Mouse (Mus musculus) spleen, adult 2 months (tissue): ENCODE data around the gene Nfix. TPM values are rescaled to one million over a fixed set of nuclear protein-coding genes. Genes with fewer than 3 reads are reported as not detected.

ENCODE experiments used
- DNase-seq, 2 experiments: peaks; one replicate each; pipeline versions ENCODE4 v3.0.0 to v3.0.0-alpha.2; 2012 to 2021; ENCODE audit warnings: low spot score in 2 of 2, low read depth in 1 of 2
- H3K27ac ChIP-seq: fragments of 200-500 bp; 2 replicates; pipeline ENCODE4 v1.5.1; 2012; ENCODE audit warnings: low read length, inconsistent platforms; ENCODE audit not compliant: insufficient read depth
- H3K27me3 ChIP-seq: fragments of 200-500 bp; 2 replicates; pipeline ENCODE4 v1.6.1; 2012; ENCODE audit warnings: mild to moderate bottlenecking, moderate library complexity, low read length, inconsistent platforms; ENCODE audit not compliant: control insufficient read depth, insufficient read depth
- H3K36me3 ChIP-seq: fragments of 200-500 bp; 2 replicates; pipeline ENCODE4 v1.6.1; 2012; ENCODE audit warnings: mild to moderate bottlenecking, low read length, inconsistent platforms; ENCODE audit not compliant: control insufficient read depth, insufficient read depth
- H3K4me1 ChIP-seq: fragments of 200-500 bp; 2 replicates; pipeline ENCODE4 v1.6.1; 2011; ENCODE audit warnings: inconsistent platforms; ENCODE audit not compliant: control insufficient read depth, insufficient read depth, insufficient read length
- H3K4me3 ChIP-seq: fragments of 200-500 bp; 2 replicates; pipeline ENCODE4 v1.5.1; 2011; ENCODE audit warnings: mild to moderate bottlenecking, inconsistent platforms; ENCODE audit not compliant: insufficient read depth, insufficient read length; ENCODE audit errors: extremely low read depth
- CTCF ChIP-seq: fragments of 200-500 bp; IDR thresholded peaks from 2 replicates; pipeline ENCODE4 v1.5.1; 2011; ENCODE audit warnings: mild to moderate bottlenecking, inconsistent platforms; ENCODE audit not compliant: insufficient read depth, insufficient read length, insufficient replicate concordance; ENCODE audit errors: extremely low read depth
- POLR2A ChIP-seq: fragments of 200-500 bp; IDR thresholded peaks from 2 replicates; pipeline ENCODE4 v1.6.1; 2011; ENCODE audit warnings: low read depth, low read length, inconsistent platforms
- WGBS: fragments of 180-500 bp; shearing (Covaris S2); methylation state at CpG from one replicate; pipeline ENCODE4 v1.1.7; 2018; 5-methylcytosine and 5-hydroxymethylcytosine counted together
- polyA plus RNA-seq: library from polyadenylated mRNA; depleted of rRNA; stranded (reverse); fragments of >200 nt; gene quantifications from 2 replicates; pipeline ENCODE4 v1.2.3, GENCODE M21; 2012

The Nfix gene
- polyA plus RNA-seq, 1 experiment: 13.7 TPM

- Histone ChIP-seq H3K27ac (no peak overlapping the region), H3K4me1 (no peaks in the 10 kb centered on the region; the same call in 1 of the 2 replicates), H3K27me3 (peaks cover 7% of the 10 kb centered on the region), H3K36me3 (no peaks in the 10 kb centered on the region), H3K4me3 (no peak overlapping the region)
- 88% methylated on average over 13 of the region's 13 CpGs for WGBS
- TF ChIP-seq POLR2A (no peak), CTCF (no peak)
- DNase-seq: no peak
Measured at GRCm38 (mm10) chr8:84780225-84780555, 20.0 kb downstream of the Nfix start.

DNA sequence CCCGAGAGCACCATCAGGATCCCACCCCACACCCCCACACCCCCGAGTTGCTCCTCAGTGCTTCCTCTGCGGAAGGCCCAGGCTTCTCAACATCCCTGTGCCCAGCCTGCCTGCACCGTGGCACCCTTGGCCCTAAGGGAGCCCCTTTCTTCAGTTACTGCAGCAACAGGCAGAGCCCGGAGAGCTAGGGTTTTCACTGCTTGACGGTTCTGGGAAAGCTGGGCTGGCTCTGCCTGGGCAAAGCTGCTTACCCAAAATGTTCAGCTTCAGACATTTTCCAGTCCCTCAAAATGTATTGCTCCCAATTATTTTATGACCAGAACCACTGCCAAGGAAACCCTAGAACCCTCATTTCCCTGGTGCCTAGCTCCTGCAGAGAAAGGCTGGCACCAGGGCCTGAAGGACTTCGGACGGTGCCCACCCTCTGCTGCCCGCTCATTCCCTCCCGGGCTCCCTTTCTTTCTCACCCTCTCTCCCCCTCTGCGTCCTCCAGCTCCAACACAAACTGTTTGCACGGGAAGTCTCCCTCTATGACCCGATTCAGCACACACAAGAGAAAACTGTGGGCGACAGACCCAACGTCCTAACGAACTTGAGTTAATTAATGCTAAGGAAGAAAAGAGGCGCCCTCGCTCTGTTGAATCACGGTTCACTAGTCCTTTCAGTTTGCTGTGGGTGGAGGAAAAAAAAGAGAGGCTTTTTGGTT lies 20.5 kb downstream of the Nfix start:
- H3K27ac ChIP-seq: no peak overlapping the region
- no peak overlapping the region for H3K4me3 ChIP-seq
- peaks cover 4% of the 10 kb centered on the region for H3K27me3 ChIP-seq
- no peak for TF ChIP-seq POLR2A
- no peak for TF ChIP-seq CTCF
- no peaks in the 10 kb centered on the region; the same call in 1 of the 2 replicates for H3K4me1 ChIP-seq
- DNase-seq: no peak
- H3K36me3 ChIP-seq: no peaks in the 10 kb centered on the region
- 87% methylated on average over 19 of the region's 19 CpGs for WGBS

DNA sequence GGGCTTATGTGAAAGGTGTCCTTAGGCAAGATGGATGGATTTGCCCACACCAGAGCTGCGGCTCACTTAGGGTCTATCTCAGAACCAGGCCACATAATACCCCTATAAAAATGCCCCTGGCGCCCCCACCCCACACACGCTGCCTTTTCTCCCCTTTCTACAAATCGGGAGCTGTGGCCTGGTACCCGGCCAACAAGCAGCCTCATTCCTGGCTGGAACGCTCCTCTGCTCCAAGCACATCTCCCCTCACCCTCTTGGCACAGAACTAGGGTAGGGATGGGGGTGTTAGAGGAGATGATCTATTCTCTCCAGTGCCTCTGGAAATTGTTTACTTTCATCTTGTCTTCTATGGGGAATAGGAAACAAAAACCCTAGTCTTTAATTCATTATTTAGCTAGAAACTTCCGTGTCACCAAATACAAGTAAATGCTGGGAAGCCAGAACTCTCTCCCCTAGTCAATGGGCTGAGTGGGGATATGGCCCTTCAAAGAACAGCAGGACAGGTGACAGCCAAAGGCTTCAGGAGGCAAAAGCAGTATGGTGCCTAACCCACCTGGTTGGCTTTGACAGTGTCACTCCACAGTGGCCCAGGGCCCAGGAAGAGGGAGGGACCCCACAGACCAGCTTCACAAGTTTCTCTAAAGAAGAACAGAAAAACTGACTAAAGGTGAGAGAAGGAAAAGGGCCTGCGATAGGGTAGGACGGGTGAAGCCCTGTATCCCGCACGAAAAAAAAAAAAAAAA lies 21.3 kb downstream of the Nfix start:
- H3K27me3 ChIP-seq: peaks cover 3% of the 10 kb centered on the region; the same call in 1 of the 2 replicates
- WGBS: 91% methylated on average over 11 of the region's 11 CpGs

DNA sequence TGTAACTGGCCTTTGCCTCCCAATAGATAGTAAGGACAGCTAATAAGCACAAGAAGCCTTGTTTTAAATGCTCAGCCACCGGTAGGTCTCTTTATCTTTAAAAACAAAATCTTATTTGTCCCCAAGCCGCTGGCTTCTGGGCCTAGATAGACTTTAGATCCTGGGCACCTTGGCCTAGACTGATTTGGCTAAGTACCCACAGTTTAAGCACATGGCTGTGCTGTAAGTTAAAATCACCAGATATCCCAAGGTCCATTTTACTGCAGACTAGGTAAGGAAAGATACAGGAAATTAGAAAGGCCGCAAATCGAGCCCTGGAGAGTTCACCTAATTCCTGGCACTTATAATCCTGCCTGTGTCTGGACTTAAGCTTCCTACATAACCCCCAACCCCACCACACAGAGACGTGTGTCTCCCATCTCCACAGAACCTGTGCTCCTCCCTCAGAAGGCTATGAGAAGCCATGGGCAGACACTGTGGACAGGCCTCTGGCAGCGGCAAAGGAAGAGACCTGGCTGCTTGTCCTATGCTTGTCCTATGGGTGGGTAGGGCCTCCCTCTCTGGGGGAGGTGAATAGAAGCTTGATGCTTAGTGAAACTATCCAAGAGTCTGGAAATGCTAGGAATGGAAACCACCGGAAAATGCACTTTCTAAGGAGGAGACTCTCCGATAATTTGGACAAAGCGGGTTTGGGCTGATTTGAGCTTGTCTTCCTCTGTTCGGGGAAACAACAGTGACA lies 22.1 kb downstream of the Nfix start:
- TF ChIP-seq CTCF: no peak
- no peak for TF ChIP-seq POLR2A
- H3K36me3 ChIP-seq: no peaks in the 10 kb centered on the region
- H3K4me1 ChIP-seq: no peaks in the 10 kb centered on the region; the same call in none of the 2 replicates
- H3K27me3 ChIP-seq: peaks cover 4% of the 10 kb centered on the region; the same call in 1 of the 2 replicates
- DNase-seq: no peak
- WGBS: 87% methylated on average over 10 of the region's 10 CpGs
- no peak overlapping the region for H3K4me3 ChIP-seq
- no peak overlapping the region for H3K27ac ChIP-seq

More for the DNA sequence above, 21.3 kb downstream of the Nfix start:
- DNase-seq: no peak
- no peak overlapping the region for H3K4me3 ChIP-seq
- no peaks in the 10 kb centered on the region for H3K36me3 ChIP-seq
- no peak overlapping the region; the same call in 1 of the 2 replicates for H3K27ac ChIP-seq
- H3K4me1 ChIP-seq: no peaks in the 10 kb centered on the region; the same call in none of the 2 replicates
- no peak for TF ChIP-seq POLR2A
- TF ChIP-seq CTCF: no peak

DNA sequence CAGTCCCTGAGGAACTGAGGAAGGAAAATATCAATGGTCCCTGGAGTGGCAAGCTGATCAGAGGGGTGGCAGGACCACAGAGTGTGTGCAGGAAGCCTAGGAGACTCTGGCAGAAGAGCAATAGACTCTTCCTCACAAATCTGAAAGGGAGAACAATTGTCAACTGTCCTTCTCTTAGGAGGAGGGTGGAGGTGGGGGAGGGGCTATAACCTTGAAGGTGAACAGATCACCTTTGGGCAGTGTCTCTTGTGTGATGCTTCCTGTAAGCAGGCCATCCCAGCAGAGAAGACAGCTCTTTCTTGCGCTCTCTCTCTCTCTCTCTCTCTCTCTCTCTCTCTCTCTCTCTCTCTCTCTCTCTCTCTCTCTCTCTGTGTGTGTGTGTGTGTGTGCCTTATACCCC lies 23.6 kb downstream of the Nfix start:
- Histone ChIP-seq H3K4me3 (no peak overlapping the region), H3K36me3 (no peaks in the 10 kb centered on the region), H3K27ac (no peak overlapping the region), H3K27me3 (peaks cover 4% of the 10 kb centered on the region; the same call in 1 of the 2 replicates), H3K4me1 (peaks cover 2% of the 10 kb centered on the region)
- no peak for DNase-seq
- 86% methylated on average over 1 of the region's 1 CpGs for WGBS
- TF ChIP-seq POLR2A: no peak
- no peak for TF ChIP-seq CTCF

DNA sequence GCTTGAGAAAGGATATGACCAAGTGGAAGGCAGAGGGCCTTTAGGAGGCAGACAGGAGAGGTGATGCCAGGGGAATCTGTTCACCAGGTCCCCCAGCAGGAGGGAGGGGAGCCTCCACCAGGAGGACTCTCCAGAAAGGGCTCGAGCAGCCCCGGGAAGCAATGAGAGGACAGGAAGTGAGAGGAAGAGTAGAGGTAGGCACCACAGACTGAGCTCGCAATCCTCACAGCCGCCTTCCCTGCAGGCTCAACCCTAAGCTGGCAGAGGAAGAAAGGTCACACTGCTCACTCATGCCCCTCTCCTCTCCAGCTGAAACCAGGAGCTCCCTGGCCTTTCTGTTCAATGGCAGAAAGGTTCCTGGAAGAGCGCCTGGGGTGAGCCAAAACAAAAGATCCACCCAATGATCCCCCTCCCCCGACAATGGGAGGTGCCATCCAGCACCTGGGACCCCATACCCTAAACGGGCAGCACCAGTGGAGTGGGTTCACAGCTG lies 24.5 kb downstream of the Nfix start:
- peaks cover 4% of the 10 kb centered on the region; the same call in 1 of the 2 replicates for H3K27me3 ChIP-seq
- H3K36me3 ChIP-seq: no peaks in the 10 kb centered on the region
- peaks cover 2% of the 10 kb centered on the region for H3K4me1 ChIP-seq
- no peak for TF ChIP-seq POLR2A
- TF ChIP-seq CTCF: no peak
- 52% methylated on average over 7 of the region's 7 CpGs for WGBS
- no peak overlapping the region for H3K4me3 ChIP-seq
- DNase-seq: no peak
- H3K27ac ChIP-seq: 0 out of 2 replicates have a peak overlapping the region, but pooled peaks have one; percentile 22
